Comparison of ENCODE assay signal across 22 mouse cellular contexts in the genomic region with DNA sequence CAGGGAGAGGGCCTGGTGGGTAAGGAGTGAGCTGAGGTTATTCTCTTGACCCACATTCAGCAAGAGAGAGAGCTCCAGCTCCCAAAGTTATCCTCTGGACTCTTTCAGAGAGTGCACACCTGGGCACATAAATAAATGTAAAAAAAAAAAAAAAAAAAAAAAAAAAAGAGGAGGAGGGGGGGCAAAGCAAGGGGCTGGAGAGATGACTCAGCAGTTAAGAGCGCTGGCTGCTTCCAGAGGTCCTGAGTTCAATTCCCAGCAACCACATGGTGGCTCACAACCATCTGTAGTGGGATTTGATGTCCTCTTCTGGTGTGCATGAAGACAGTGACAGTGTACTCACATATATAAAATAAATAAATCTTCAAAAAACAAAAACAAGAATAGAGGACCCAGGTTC. TPM values are rescaled to one million over a fixed set of nuclear protein-coding genes. Genes with fewer than 3 reads are reported as not detected.
DNase-seq lines count a peak whose midpoint lies in the region; ATAC-seq and TF ChIP-seq lines count a peak whose summit lies in the region.
"Had no signal": no experiment of that assay in that cellular context is flagged by ENCODE, and none has a peak within 500 bp of the region (broad histone marks: within the 10 kb centered on the region; RNA-seq: fewer than 3 reads in every experiment).

No protein-coding gene starts in this region.

- H3K4me1 ChIP-seq in kidney, adult 2 months (ENCODE audit: control insufficient read depth, insufficient read depth, low read length) = no peaks in the 10 kb centered on the region
- H3K4me1 ChIP-seq in kidney, postnatal 0 days (replicated peaks; ENCODE audit: insufficient read depth, low read length) = no peaks in the 10 kb centered on the region
- no peaks in the 10 kb centered on the region for H3K4me1 ChIP-seq in lung, embryonic 16.5 days (replicated peaks; ENCODE audit: control insufficient read depth, insufficient read depth, low read length)
- H3K4me1 ChIP-seq in small intestine, adult 2 months (ENCODE audit: control insufficient read depth, insufficient read depth, insufficient read length, low read length) = no peaks in the 10 kb centered on the region; the same call in none of the 2 replicates
- H3K4me1 ChIP-seq: hindbrain, embryonic 12.5 days; hindbrain, embryonic 15.5 days had no signal

- no peaks in the 10 kb centered on the region for H3K9me3 ChIP-seq in kidney, postnatal 0 days (replicated peaks; ENCODE audit: low read length)
- no peaks in the 10 kb centered on the region for H3K9me3 ChIP-seq in lung, embryonic 16.5 days (ENCODE audit: control insufficient read depth, low read length)
- H3K9me3 ChIP-seq: hindbrain, embryonic 12.5 days; hindbrain, embryonic 15.5 days had no signal

- DNase-seq in kidney, adult 2 months = no peak
- no peak for DNase-seq in kidney, postnatal 4 days
- no peak for DNase-seq in kidney, postnatal 0 days (ENCODE audit: low spot score)
- DNase-seq in kidney, adult 11 months = no peak
- no peak for DNase-seq in lung, postnatal 36 days
- no peak for DNase-seq in right cerebral cortex, postnatal 14 days
- DNase-seq: adrenal gland, postnatal 10 days; adrenal gland, postnatal 36 days; B cell, adult 2 months; cerebellum, adult 11 months; embryo, embryonic 11 days; forebrain, postnatal 0 days; gastrocnemius, adult 2 months; gastrocnemius, postnatal 14 days; heart, adult 11 months had no signal

- H3K9ac ChIP-seq in kidney, postnatal 0 days (ENCODE audit: low read depth, low read length) = no peak overlapping the region
- H3K9ac ChIP-seq in lung, embryonic 16.5 days (ENCODE audit: low read length) = no peak overlapping the region
- H3K9ac ChIP-seq: forebrain, postnatal 0 days; hindbrain, embryonic 12.5 days; hindbrain, embryonic 15.5 days had no signal

- TF ChIP-seq CTCF in kidney, adult 2 months (conservative IDR thresholded peaks at IDR 0.05; ENCODE audit: insufficient read depth, insufficient read length, low read depth, low read length) = no peak
- TF ChIP-seq CTCF in kidney, postnatal 0 days (IDR thresholded peaks at IDR 0.05; ENCODE audit: low read depth) = no peak
- no peak for TF ChIP-seq CTCF in small intestine, adult 2 months (IDR thresholded peaks at IDR 0.05; ENCODE audit: extremely low read depth, insufficient read length, insufficient replicate concordance, low read depth, low read length)

- H3K27ac ChIP-seq in kidney, adult 2 months (ENCODE audit: insufficient read depth, low read depth, low read length) = peak overlapping the region; percentile 59
- peak overlapping the region; percentile 60; the same call in 1 of the 2 replicates for H3K27ac ChIP-seq in kidney, postnatal 0 days
- H3K27ac ChIP-seq in lung, embryonic 16.5 days (ENCODE audit: low read length) = peak overlapping the region; percentile 17; the same call in 1 of the 2 replicates
- H3K27ac ChIP-seq in small intestine, adult 2 months (ENCODE audit: insufficient read depth, low read depth, low read length) = 0 out of 2 replicates have a peak overlapping the region, but pooled peaks have one; percentile 65
- H3K27ac ChIP-seq: gastrocnemius, adult 2 months; hindbrain, embryonic 12.5 days; hindbrain, embryonic 15.5 days had no signal

- H3K4me2 ChIP-seq in kidney, postnatal 0 days (ENCODE audit: low read length) = no peak overlapping the region
- H3K4me2 ChIP-seq in lung, embryonic 16.5 days (ENCODE audit: low read depth, low read length) = no peak overlapping the region
- H3K4me2 ChIP-seq: heart, embryonic 11.5 days; hindbrain, embryonic 12.5 days; hindbrain, embryonic 15.5 days had no signal

- no peak overlapping the region for H3K4me3 ChIP-seq in kidney, adult 2 months (ENCODE audit: insufficient read depth, low read depth, low read length)
- no peak overlapping the region for H3K4me3 ChIP-seq in kidney, postnatal 0 days (replicated peaks; ENCODE audit: low read depth, low read length)
- H3K4me3 ChIP-seq in lung, embryonic 16.5 days (ENCODE audit: low read length) = no peak overlapping the region
- H3K4me3 ChIP-seq in small intestine, adult 2 months (ENCODE audit: low read depth, low read length) = no peak overlapping the region
- H3K4me3 ChIP-seq: gastrocnemius, adult 2 months; hindbrain, embryonic 12.5 days; hindbrain, embryonic 15.5 days had no signal

- no peak for ATAC-seq in kidney, postnatal 0 days (replicated peaks; ENCODE audit: low FRiP score, low read depth)
- no peak for ATAC-seq in lung, embryonic 16.5 days (ENCODE audit: low read depth)
- ATAC-seq: forebrain, embryonic 14.5 days; forebrain, postnatal 0 days; Patski had no signal

- 86% methylated on average over 1 of the region's 1 CpGs for WGBS in kidney, adult 2 months
- WGBS in kidney, postnatal 0 days = 76% methylated on average over 1 of the region's 1 CpGs
- 69% methylated on average over 1 of the region's 1 CpGs for whole genome bisulfite sequencing in lung, embryonic 16.5 days
- WGBS in small intestine, adult 2 months = 89% methylated on average over 1 of the region's 1 CpGs

- H3K27me3 ChIP-seq in kidney, adult 2 months (replicated peaks; ENCODE audit: control insufficient read depth, insufficient read depth, low read length) = no peaks in the 10 kb centered on the region
- H3K27me3 ChIP-seq in kidney, postnatal 0 days (ENCODE audit: insufficient read depth, low read length) = no peaks in the 10 kb centered on the region
- H3K27me3 ChIP-seq in lung, embryonic 16.5 days (ENCODE audit: control insufficient read depth, insufficient read depth, low read depth, low read length) = no peaks in the 10 kb centered on the region
- H3K27me3 ChIP-seq in small intestine, adult 2 months (ENCODE audit: control insufficient read depth, insufficient read depth, low read length) = no peaks in the 10 kb centered on the region
- H3K27me3 ChIP-seq: hindbrain, embryonic 15.5 days; Patski had no signal

- no peak for TF ChIP-seq POLR2A in kidney, adult 2 months (IDR thresholded peaks at IDR 0.05; ENCODE audit: low read depth, low read length)
- TF ChIP-seq POLR2A in small intestine, adult 2 months (IDR thresholded peaks at IDR 0.05; ENCODE audit: low read depth, low read length) = no peak

- no peaks in the 10 kb centered on the region for H3K36me3 ChIP-seq in kidney, adult 2 months (ENCODE audit: control insufficient read depth, insufficient read depth, low read length)
- H3K36me3 ChIP-seq in kidney, postnatal 0 days (ENCODE audit: insufficient read depth, low read length) = no peaks in the 10 kb centered on the region
- no peaks in the 10 kb centered on the region for H3K36me3 ChIP-seq in lung, embryonic 16.5 days (ENCODE audit: control insufficient read depth, insufficient read depth, low read length)
- H3K36me3 ChIP-seq in small intestine, adult 2 months (ENCODE audit: control insufficient read depth, insufficient read depth, low read length) = peaks cover 16% of the 10 kb centered on the region
- H3K36me3 ChIP-seq: hindbrain, embryonic 12.5 days; hindbrain, embryonic 15.5 days had no signal

RNA-seq across cellular contexts. Expression of a gene that starts 7.3 kb away (rescaled TPM):
- polyA plus RNA-seq in kidney, adult 2 months (2012; rRNA removed) = 24.0 and 28.0 TPM in 2 replicates
- polyA plus RNA-seq in kidney, postnatal 0 days (2015; fragmentation: Nextera tagmentation; extraction: Ambion mirVana) = 4.5 and 4.7 TPM in 2 replicates
- polyA plus RNA-seq in lung, embryonic 16.5 days (2015; fragmentation: Nextera tagmentation; extraction: Ambion mirVana) = 1.6 and 1.7 TPM in 2 replicates
- polyA plus RNA-seq in small intestine, adult 2 months (2012; rRNA removed) = 12.9 and 22.5 TPM in 2 replicates

RNA-seq across cellular contexts. Expression of a gene that starts 9.2 kb away (rescaled TPM):
- 0.19 and 0.27 TPM in 2 replicates for polyA plus RNA-seq in kidney, adult 2 months (2012; rRNA removed)
- polyA plus RNA-seq in kidney, postnatal 0 days (2015; fragmentation: Nextera tagmentation; extraction: Ambion mirVana) = 0.25 and 0.32 TPM in 2 replicates
- 0.38 and 0.52 TPM in 2 replicates for polyA plus RNA-seq in lung, embryonic 16.5 days (2015; fragmentation: Nextera tagmentation; extraction: Ambion mirVana)
- polyA plus RNA-seq in small intestine, adult 2 months (2012; rRNA removed) = 0.18 and 0.48 TPM in 2 replicates

RNA-seq across cellular contexts. Expression of a gene that starts 17.2 kb away (rescaled TPM):
- 136 and 163 TPM in 2 replicates for polyA plus RNA-seq in kidney, adult 2 months (2012; rRNA removed)
- polyA plus RNA-seq in kidney, postnatal 0 days (2015; fragmentation: Nextera tagmentation; extraction: Ambion mirVana) = 124 and 125 TPM in 2 replicates
- 110 and 116 TPM in 2 replicates for polyA plus RNA-seq in lung, embryonic 16.5 days (2015; fragmentation: Nextera tagmentation; extraction: Ambion mirVana)
- polyA plus RNA-seq in small intestine, adult 2 months (2012; rRNA removed) = 107 and 174 TPM in 2 replicates

RNA-seq across cellular contexts. Expression of a gene that starts 43.1 kb away (rescaled TPM):
- 52.3 and 57.2 TPM in 2 replicates for polyA plus RNA-seq in kidney, adult 2 months (2012; rRNA removed)
- polyA plus RNA-seq in kidney, postnatal 0 days (2015; fragmentation: Nextera tagmentation; extraction: Ambion mirVana) = 86.4 and 94.3 TPM in 2 replicates
- 110 and 121 TPM in 2 replicates for polyA plus RNA-seq in lung, embryonic 16.5 days (2015; fragmentation: Nextera tagmentation; extraction: Ambion mirVana)
- polyA plus RNA-seq in small intestine, adult 2 months (2012; rRNA removed) = 46.4 and 54.0 TPM in 2 replicates

RNA-seq across cellular contexts. Expression of a gene that starts 45.1 kb away (rescaled TPM):
- 48.9 and 49.4 TPM in 2 replicates for polyA plus RNA-seq in kidney, adult 2 months (2012; rRNA removed)
- 37.8 and 39.1 TPM in 2 replicates for polyA plus RNA-seq in kidney, postnatal 0 days (2015; fragmentation: Nextera tagmentation; extraction: Ambion mirVana)
- polyA plus RNA-seq in lung, embryonic 16.5 days (2015; fragmentation: Nextera tagmentation; extraction: Ambion mirVana) = 31.2 and 32.8 TPM in 2 replicates
- polyA plus RNA-seq in small intestine, adult 2 months (2012; rRNA removed) = 13.5 and 29.8 TPM in 2 replicates
